Mouse (Mus musculus): ENCODE data around the gene Rps6.
"Not testable (repeated sequence)": the region's sequence is repeated elsewhere in the genome, so short reads cannot be mapped to it uniquely, and the experiment has no call there.

The Rps6 gene

DNA sequence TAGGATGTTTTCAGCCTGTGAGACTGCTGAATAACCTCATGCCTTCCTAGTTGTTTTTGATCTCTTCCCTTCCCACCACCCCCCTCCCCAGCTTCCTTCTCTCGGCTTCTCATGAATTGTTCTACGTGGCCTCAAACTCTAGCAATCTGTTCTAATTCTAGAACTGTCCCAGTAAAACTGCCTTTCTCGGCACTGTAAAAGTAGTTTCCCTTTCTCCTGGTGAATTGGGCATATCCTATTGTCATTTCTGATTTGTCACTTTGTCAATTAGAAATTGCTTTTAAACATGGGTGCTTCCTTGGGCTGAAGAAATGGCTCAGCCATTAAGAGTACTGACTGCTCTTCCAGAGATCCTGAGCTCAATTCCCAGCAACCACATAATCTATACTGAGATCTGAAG, 5.2 kb downstream of the Rps6 start:
- DNase-seq (ENCODE audit: low spot score in 2 of 2): no peak

DNA sequence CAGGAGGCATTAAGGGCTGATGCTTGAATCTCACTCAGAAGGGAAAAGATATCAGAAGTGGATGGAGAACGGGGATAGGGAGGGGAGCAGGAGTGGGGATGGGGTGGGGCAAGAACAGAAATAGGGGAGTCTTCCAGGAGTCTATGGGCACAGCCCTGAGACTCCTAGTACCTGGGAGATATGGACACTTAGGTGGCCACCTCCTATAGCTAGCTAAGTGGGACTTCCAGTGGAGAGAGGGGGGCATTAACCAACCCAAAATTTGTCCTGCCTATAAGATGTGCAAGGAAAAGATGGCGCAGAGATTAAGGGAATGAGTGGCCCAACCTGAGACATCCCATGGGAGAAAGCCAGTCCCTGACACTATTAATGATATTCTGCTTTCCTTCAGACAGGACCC, 5.9 kb downstream of the Rps6 start:
- no peak for DNase-seq (ENCODE audit: low spot score in 2 of 2)

DNA sequence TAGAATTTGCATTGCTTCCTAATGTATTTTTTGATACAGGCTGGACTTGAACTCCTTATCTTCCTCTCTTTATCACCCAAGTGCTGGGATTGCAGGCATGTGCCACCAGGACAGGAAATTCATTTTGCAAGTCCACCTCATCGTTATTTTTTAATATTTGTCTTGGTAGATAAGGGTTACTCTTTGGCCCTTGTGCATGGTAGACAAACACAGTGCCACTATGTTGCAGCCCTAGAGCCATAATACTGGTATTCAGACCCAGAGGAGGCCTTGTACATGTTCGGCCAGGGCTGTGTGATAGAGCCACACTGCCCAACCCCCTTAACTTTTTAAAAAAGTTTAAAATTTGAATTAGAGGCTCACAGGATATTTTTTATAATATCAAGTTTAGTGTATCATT, 10.0 kb downstream of the Rps6 start:
- DNase-seq (ENCODE audit: low spot score in 2 of 2): no peak

DNA sequence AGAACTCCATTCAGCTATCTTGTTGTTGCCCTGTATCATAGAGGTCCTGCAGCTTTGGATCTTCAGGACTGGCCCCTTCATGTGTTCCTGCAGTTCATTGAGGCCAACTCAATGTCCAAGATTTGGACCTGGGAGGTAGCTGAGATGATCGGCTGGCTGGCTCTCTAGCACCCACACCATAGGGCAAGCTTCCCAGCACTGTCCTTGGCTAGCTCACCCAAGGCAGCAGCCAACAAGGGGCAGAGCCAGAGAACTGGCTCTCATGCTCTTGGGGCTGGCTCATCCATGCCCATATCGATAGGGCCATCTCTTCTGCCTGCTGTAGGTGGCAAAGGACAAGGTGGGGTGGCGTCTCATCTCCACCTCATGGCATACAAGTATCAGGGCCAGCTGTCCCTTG, 11.8 kb downstream of the Rps6 start:
- DNase-seq (ENCODE audit: low spot score in 2 of 2): peak in 1 of 2 experiments; percentile 36

DNA sequence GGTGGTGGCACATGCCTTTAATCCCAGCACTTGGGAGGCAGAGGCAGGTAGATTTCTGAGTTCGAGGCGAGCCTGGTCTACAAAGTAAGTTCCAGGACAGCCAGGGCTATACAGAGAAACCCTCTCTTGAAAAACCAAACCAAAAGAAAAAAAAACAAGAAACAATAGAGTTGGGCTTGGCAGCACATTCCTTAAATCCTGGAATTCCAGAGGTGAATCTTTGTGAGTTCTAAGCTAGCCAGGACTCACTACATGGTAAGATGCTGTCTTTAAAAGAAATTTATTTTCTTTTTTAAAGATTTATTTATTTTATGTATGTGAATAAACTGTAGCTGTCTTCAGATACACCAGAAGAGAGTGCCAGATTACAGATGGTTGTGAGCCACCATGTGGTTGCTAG, 16.1 kb downstream of the Rps6 start:
- not testable (repeated sequence) for DNase-seq (ENCODE audit: low spot score in 2 of 2)

DNA sequence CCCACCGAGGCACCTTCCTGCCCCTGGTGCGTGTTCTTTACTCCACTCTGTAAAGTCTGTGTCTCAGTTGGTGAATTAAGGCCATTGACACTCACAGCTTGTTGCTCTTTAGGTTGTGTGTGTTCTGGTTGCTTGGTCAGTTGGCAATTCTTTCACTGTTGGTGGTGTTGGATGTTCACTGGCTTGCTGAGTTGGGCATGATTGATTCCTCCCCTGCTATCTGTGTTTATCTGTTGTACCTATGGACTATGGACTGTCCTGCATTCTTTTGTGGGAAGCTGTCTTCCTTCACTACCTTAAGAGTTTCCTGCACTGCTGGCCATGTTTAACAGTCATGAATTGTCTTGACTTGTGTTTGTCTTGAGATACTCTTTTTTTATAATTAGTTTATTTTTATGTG, 25.3 kb downstream of the Rps6 start:
- DNase-seq (ENCODE audit: low spot score in 2 of 2): no peak

DNA sequence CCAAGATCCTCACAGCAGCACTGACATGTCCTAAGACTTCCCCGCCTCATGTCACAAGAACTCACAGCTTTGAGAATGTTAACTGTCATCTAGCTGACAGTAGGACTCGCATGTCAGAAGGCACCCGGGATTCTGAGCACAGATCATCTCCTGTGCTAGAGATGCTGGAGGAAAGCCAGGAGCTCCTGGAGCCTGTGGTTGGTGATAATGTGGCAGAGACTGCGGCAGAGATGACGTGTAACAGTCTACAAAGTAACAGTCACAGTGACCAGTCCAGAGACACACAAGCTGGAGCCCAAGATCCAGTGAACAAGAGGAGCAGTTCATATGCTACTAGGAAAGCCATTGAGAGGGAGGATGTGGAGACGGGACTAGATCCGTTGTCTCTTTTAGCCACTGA, 32.1 kb downstream of the Rps6 start:
- DNase-seq (ENCODE audit: low spot score in 2 of 2): no peak

DNA sequence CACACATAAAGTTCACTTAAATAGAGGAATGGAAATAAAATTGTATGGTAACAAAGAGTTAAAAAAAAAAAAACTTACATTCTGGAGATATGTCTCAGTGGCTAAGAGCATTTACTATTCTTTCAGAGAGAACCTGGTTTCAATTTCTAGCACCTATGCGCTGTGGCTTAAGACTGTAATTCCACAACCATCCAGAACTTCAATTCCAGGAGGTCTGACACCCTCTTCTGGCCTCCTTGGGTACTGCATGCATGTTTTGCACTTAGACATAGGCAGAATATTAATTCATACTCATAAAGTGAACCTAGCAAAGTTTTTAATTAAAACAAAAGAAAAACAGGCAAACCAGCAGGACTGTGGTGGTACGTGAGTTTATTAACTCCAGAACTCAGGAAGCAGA, 34.0 kb downstream of the Rps6 start:
- DNase-seq (ENCODE audit: low spot score in 2 of 2): peak; percentile 22 to 40

DNA sequence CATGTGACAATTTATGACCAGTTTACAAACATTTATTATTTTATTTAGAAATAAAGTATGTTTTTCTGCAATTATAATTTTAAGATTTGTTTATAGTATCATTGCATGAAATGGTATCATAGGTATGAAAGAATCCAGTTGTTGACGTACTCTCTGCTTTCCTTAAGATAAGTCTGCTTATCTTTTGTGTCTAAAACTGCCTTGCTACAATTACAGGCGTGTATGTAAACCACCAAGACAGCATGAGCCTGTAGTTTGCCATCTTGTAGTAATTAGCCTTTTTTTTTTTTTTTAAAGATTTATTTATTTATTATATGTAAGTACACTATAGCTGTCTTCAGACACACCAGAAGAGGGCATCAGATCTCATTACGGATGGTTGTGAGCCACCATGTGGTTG, 42.4 kb downstream of the Rps6 start:
- no peak for DNase-seq (ENCODE audit: low spot score in 2 of 2)

DNA sequence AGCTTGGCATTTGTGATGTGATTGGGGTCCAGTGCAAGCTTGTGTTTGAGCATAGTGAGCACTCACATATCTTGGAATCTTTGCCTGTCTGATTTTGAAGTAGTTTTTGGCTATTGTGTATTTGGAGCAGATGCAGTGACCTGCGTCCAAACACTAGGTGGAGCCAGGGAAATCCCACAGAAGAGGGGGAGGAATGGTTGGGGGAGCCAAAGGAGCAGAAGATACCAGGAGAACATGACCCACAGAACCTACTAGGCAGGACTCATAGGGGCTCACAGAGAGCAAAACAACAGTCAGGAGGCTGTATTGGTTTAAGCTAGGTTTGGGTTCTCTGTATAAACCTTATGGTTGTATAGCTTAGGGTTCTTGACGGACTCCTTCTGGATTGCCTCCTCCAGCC, 46.6 kb downstream of the Rps6 start:
- DNase-seq (ENCODE audit: low spot score in 2 of 2): no peak
